Mouse (Mus musculus) thymus, postnatal 10 days (tissue): ENCODE measurements at regions not wholly inside any gene's neighbourhood (a gene's known extent, or its start where the extent isn't known, plus 50 kb on each side); places are given as distances from the start of the nearest gene placed in this dataset.
"Not testable (repeated sequence)": the region's sequence is repeated elsewhere in the genome, so short reads cannot be mapped to it uniquely, and the experiment has no call there.

ENCODE experiments used
- DNase-seq, 2 experiments: peaks; one replicate each; pipeline ENCODE4 v3.0.0; 2021; ENCODE audit warnings: low spot score in 2 of 2

- DNase-seq, result no peak
These were observed 60.2 kb upstream of the Pim1 start for GRCm38 (mm10) chr17:29430401-29430800.

- DNase-seq, result no peak
These were observed 59.7 kb upstream of the Pim1 start for GRCm38 (mm10) chr17:29430806-29431205.

- no peak for DNase-seq
These were observed 58.8 kb upstream of the Pim1 start for GRCm38 (mm10) chr17:29431553-29432297.

- no peak for DNase-seq
These were observed 57.9 kb upstream of the Pim1 start for GRCm38 (mm10) chr17:29432666-29433065.

GRCm38 (mm10) chr17:29433370-29433769 is 57.2 kb upstream of the Pim1 start:
- DNase-seq, result no peak

- DNase-seq, result no peak
These were observed 56.2 kb upstream of the Pim1 start for GRCm38 (mm10) chr17:29434074-29434944.

- no peak for DNase-seq
These were observed 55.1 kb upstream of the Pim1 start for GRCm38 (mm10) chr17:29435345-29436006.

- not testable (repeated sequence) for DNase-seq
These were observed 54.1 kb upstream of the Pim1 start for GRCm38 (mm10) chr17:29436484-29436870.

- DNase-seq, result peak; percentile 47 to 60
These were observed 53.5 kb upstream of the Pim1 start for GRCm38 (mm10) chr17:29436871-29437534.

- no peak for DNase-seq
These were observed 52.8 kb upstream of the Pim1 start for GRCm38 (mm10) chr17:29437535-29438324.

GRCm38 (mm10) chr17:29438347-29439235 is 52.0 kb upstream of the Pim1 start:
- DNase-seq, result no peak

- no peak for DNase-seq
These were observed 50.6 kb upstream of the Pim1 start for GRCm38 (mm10) chr17:29439992-29440391.

GRCm38 (mm10) chr17:29440490-29440889 is 50.1 kb upstream of the Pim1 start:
- DNase-seq, result no peak
